Mouse (Mus musculus): ENCODE data around the gene Ltv1.
A peak's percentile ranks its signal among the peaks of the same experiment; 100 is the strongest.

The Ltv1 gene

GRCm38 (mm10) chr10:13192731-13193351 lies at the start of gene Ltv1:
Ltv1 (minus strand) TSS chr10:13193168.
- DNase-seq: peak; percentile 99

- DNase-seq: peak; percentile 83
These were observed 47.5 kb upstream of the Ltv1 start for GRCm38 (mm10) chr10:13240431-13240830.

GRCm38 (mm10) chr10:13238188-13238587 lies 45.2 kb upstream of the Ltv1 start:
- DNase-seq: peak; percentile 85

GRCm38 (mm10) chr10:13236866-13237265 lies 43.9 kb upstream of the Ltv1 start:
- peak; percentile 59 for DNase-seq

- no peak for DNase-seq
These were observed 41.5 kb upstream of the Ltv1 start for GRCm38 (mm10) chr10:13234503-13234902.

- DNase-seq: peak; percentile 29
These were observed 41.0 kb upstream of the Ltv1 start for GRCm38 (mm10) chr10:13233941-13234340.

GRCm38 (mm10) chr10:13233143-13233622 lies 40.2 kb upstream of the Ltv1 start:
- peak; percentile 62 for DNase-seq

- DNase-seq: peak; percentile 41
These were observed 39.6 kb upstream of the Ltv1 start for GRCm38 (mm10) chr10:13232443-13233142.

GRCm38 (mm10) chr10:13230716-13231115 lies 37.7 kb upstream of the Ltv1 start:
- DNase-seq: peak; percentile 66

- peak; percentile 52 for DNase-seq
These were observed 32.6 kb upstream of the Ltv1 start for GRCm38 (mm10) chr10:13225377-13226063.

GRCm38 (mm10) chr10:13222135-13222534 lies 29.2 kb upstream of the Ltv1 start:
- DNase-seq: peak; percentile 34

GRCm38 (mm10) chr10:13220061-13220460 lies 27.1 kb upstream of the Ltv1 start:
- peak; percentile 79 for DNase-seq

GRCm38 (mm10) chr10:13213956-13214355 lies 21.0 kb upstream of the Ltv1 start:
- DNase-seq: peak; percentile 80

GRCm38 (mm10) chr10:13212829-13213228 lies 19.9 kb upstream of the Ltv1 start:
- no peak for DNase-seq

GRCm38 (mm10) chr10:13212326-13212725 lies 19.4 kb upstream of the Ltv1 start:
- DNase-seq: peak; percentile 58

GRCm38 (mm10) chr10:13209930-13210637 lies 17.1 kb upstream of the Ltv1 start:
- DNase-seq: peak; percentile 25

- DNase-seq: peak; percentile 36
These were observed 16.5 kb upstream of the Ltv1 start for GRCm38 (mm10) chr10:13209506-13209905.

GRCm38 (mm10) chr10:13209061-13209460 lies 16.1 kb upstream of the Ltv1 start:
- DNase-seq: peak; percentile 76

GRCm38 (mm10) chr10:13201741-13202293 lies 8.8 kb upstream of the Ltv1 start:
- DNase-seq: no peak

- DNase-seq: no peak
These were observed 7.9 kb upstream of the Ltv1 start for GRCm38 (mm10) chr10:13200862-13201261.

GRCm38 (mm10) chr10:13199234-13199633 lies 6.3 kb upstream of the Ltv1 start:
- DNase-seq: no peak

GRCm38 (mm10) chr10:13196872-13197507 lies 4.0 kb upstream of the Ltv1 start:
- peak; percentile 54 for DNase-seq
